17 mouse cellular contexts compared by ENCODE assay signal in genomic region chr10:20112026-20112973, GRCm38 (mm10). TPM values are rescaled to one million over a fixed set of nuclear protein-coding genes. Genes with fewer than 3 reads are reported as not detected.
DNase-seq lines count a peak whose midpoint lies in the region; ATAC-seq lines count a peak whose summit lies in the region.
"Had no signal": no experiment of that assay in that cellular context is flagged by ENCODE, and none has a peak within 500 bp of the region (broad histone marks: within the 10 kb centered on the region; RNA-seq: fewer than 3 reads in every experiment).

No protein-coding gene starts in this region.

- peak; percentile 49; the same call in 1 of the 2 replicates for ATAC-seq in forebrain, embryonic 16.5 days
- no peak for ATAC-seq in midbrain, embryonic 11.5 days (ENCODE audit: low FRiP score)
- no peak for ATAC-seq in midbrain, embryonic 14.5 days (ENCODE audit: low FRiP score, low TSS enrichment)
- ATAC-seq in liver, embryonic 16.5 days (ENCODE audit: low read depth), result no peak
- ATAC-seq: intestine, postnatal 0 days had no signal

- H3K36me3 ChIP-seq in forebrain, embryonic 16.5 days (ENCODE audit: control insufficient read depth, insufficient read depth), result no peaks in the 10 kb centered on the region
- H3K36me3 ChIP-seq in forebrain, embryonic 10.5 days (replicated peaks), result no peaks in the 10 kb centered on the region
- H3K36me3 ChIP-seq in midbrain, embryonic 11.5 days (ENCODE audit: control insufficient read depth, insufficient read depth, low read length), result no peaks in the 10 kb centered on the region
- no peaks in the 10 kb centered on the region for H3K36me3 ChIP-seq in midbrain, embryonic 14.5 days (ENCODE audit: control insufficient read depth, insufficient read depth, low read length)
- H3K36me3 ChIP-seq in liver, embryonic 16.5 days (ENCODE audit: control insufficient read depth, insufficient read depth), result no peaks in the 10 kb centered on the region; the same call in 1 of the 2 replicates
- H3K36me3 ChIP-seq: hindbrain, embryonic 12.5 days; neural tube, embryonic 15.5 days; stomach, embryonic 15.5 days had no signal

- H3K4me2 ChIP-seq in forebrain, embryonic 16.5 days (ENCODE audit: low read length), result no peak overlapping the region
- no peak overlapping the region for H3K4me2 ChIP-seq in midbrain, embryonic 11.5 days
- no peak overlapping the region for H3K4me2 ChIP-seq in midbrain, embryonic 14.5 days (ENCODE audit: low read length)
- 0 out of 2 replicates have a peak overlapping the region, but pooled peaks have one; percentile 10 for H3K4me2 ChIP-seq in liver, embryonic 16.5 days (ENCODE audit: low read depth, low read length)
- H3K4me2 ChIP-seq: hindbrain, embryonic 12.5 days; neural tube, embryonic 15.5 days; stomach, embryonic 15.5 days had no signal

- no peaks in the 10 kb centered on the region for H3K4me1 ChIP-seq in forebrain, embryonic 16.5 days (replicated peaks; ENCODE audit: control insufficient read depth, insufficient read depth, low read length)
- H3K4me1 ChIP-seq in forebrain, embryonic 10.5 days, result no peaks in the 10 kb centered on the region
- no peaks in the 10 kb centered on the region for H3K4me1 ChIP-seq in midbrain, embryonic 11.5 days (ENCODE audit: control insufficient read depth, insufficient read depth, low read length)
- no peaks in the 10 kb centered on the region for H3K4me1 ChIP-seq in midbrain, embryonic 14.5 days (ENCODE audit: control insufficient read depth, insufficient read depth, low read length)
- no peaks in the 10 kb centered on the region; the same call in 1 of the 2 replicates for H3K4me1 ChIP-seq in liver, embryonic 16.5 days (ENCODE audit: control insufficient read depth, low read depth, low read length)
- H3K4me1 ChIP-seq: hindbrain, embryonic 12.5 days; neural tube, embryonic 15.5 days; stomach, embryonic 15.5 days had no signal

- H3K9ac ChIP-seq in forebrain, embryonic 16.5 days (replicated peaks; ENCODE audit: low read depth, low read length), result no peak overlapping the region
- H3K9ac ChIP-seq in midbrain, embryonic 11.5 days (ENCODE audit: low read length), result no peak overlapping the region
- no peak overlapping the region for H3K9ac ChIP-seq in midbrain, embryonic 14.5 days (replicated peaks; ENCODE audit: low read length)
- H3K9ac ChIP-seq in liver, embryonic 16.5 days (ENCODE audit: low read depth, low read length), result no peak overlapping the region
- H3K9ac ChIP-seq: hindbrain, embryonic 12.5 days; neural tube, embryonic 15.5 days; stomach, embryonic 15.5 days had no signal

- no peak overlapping the region for H3K4me3 ChIP-seq in forebrain, embryonic 16.5 days (replicated peaks; ENCODE audit: low read length)
- H3K4me3 ChIP-seq in forebrain, embryonic 10.5 days, result no peak overlapping the region
- H3K4me3 ChIP-seq in midbrain, embryonic 11.5 days (ENCODE audit: low read depth, low read length), result no peak overlapping the region
- H3K4me3 ChIP-seq in midbrain, embryonic 14.5 days (replicated peaks; ENCODE audit: low read depth, low read length), result no peak overlapping the region
- H3K4me3 ChIP-seq in liver, embryonic 16.5 days (ENCODE audit: low read depth, low read length), result no peak overlapping the region
- H3K4me3 ChIP-seq: erythroblast, embryonic 14.5 days; hindbrain, embryonic 12.5 days; neural tube, embryonic 15.5 days; stomach, embryonic 15.5 days had no signal

- H3K9me3 ChIP-seq in forebrain, embryonic 16.5 days (ENCODE audit: control insufficient read depth, low read length), result no peaks in the 10 kb centered on the region
- H3K9me3 ChIP-seq in forebrain, embryonic 10.5 days, result no peaks in the 10 kb centered on the region
- H3K9me3 ChIP-seq in midbrain, embryonic 11.5 days (ENCODE audit: control insufficient read depth, low read length), result no peaks in the 10 kb centered on the region
- no peaks in the 10 kb centered on the region for H3K9me3 ChIP-seq in midbrain, embryonic 14.5 days (ENCODE audit: control insufficient read depth, low read length)
- H3K9me3 ChIP-seq in liver, embryonic 16.5 days (replicated peaks; ENCODE audit: control insufficient read depth, low read length), result no peaks in the 10 kb centered on the region
- H3K9me3 ChIP-seq: hindbrain, embryonic 12.5 days; neural tube, embryonic 15.5 days; stomach, embryonic 15.5 days had no signal

- no peaks in the 10 kb centered on the region for H3K27me3 ChIP-seq in forebrain, embryonic 16.5 days (replicated peaks; ENCODE audit: control insufficient read depth, insufficient read depth, low read length)
- H3K27me3 ChIP-seq in forebrain, embryonic 10.5 days (ENCODE audit: poor library complexity, severe bottlenecking), result no peaks in the 10 kb centered on the region
- no peaks in the 10 kb centered on the region for H3K27me3 ChIP-seq in midbrain, embryonic 11.5 days (ENCODE audit: control insufficient read depth, insufficient read depth, low read length)
- H3K27me3 ChIP-seq in midbrain, embryonic 14.5 days (ENCODE audit: control insufficient read depth, insufficient read depth, low read length), result no peaks in the 10 kb centered on the region
- no peaks in the 10 kb centered on the region for H3K27me3 ChIP-seq in liver, embryonic 16.5 days (ENCODE audit: control insufficient read depth, insufficient read depth, low read depth, low read length)
- H3K27me3 ChIP-seq: hindbrain, embryonic 12.5 days; neural tube, embryonic 15.5 days; stomach, embryonic 15.5 days had no signal

- H3K27ac ChIP-seq in forebrain, embryonic 16.5 days (ENCODE audit: low read length), result no peak overlapping the region
- no peak overlapping the region for H3K27ac ChIP-seq in forebrain, embryonic 10.5 days
- no peak overlapping the region for H3K27ac ChIP-seq in midbrain, embryonic 11.5 days (ENCODE audit: low read depth, low read length)
- no peak overlapping the region for H3K27ac ChIP-seq in midbrain, embryonic 14.5 days (replicated peaks; ENCODE audit: low read depth, low read length)
- H3K27ac ChIP-seq in liver, embryonic 16.5 days (ENCODE audit: low read length), result no peak overlapping the region
- H3K27ac ChIP-seq: hindbrain, embryonic 12.5 days; neural tube, embryonic 15.5 days; stomach, embryonic 15.5 days had no signal

- DNase-seq in forebrain, embryonic 10.5 days (ENCODE audit: extremely low spot score, low spot score), result no peak
- peak; percentile 62 for DNase-seq in midbrain, embryonic 11.5 days (ENCODE audit: low spot score, missing footprints)
- no peak for DNase-seq in midbrain, embryonic 14.5 days
- DNase-seq in cerebellum, adult 9-11 months, result peak; percentile 50
- no peak for DNase-seq in ovary, adult 18-20 months (ENCODE audit: low spot score)
- DNase-seq in adrenal gland, postnatal 36 days, result no peak
- DNase-seq: gastrocnemius, postnatal 36 days; kidney, postnatal 36 days; lung, postnatal 14 days; thymus, postnatal 4 days had no signal

- 77% methylated on average over 18 of the region's 18 CpGs for WGBS in forebrain, embryonic 16.5 days
- 88% methylated on average over 18 of the region's 18 CpGs for WGBS in forebrain, embryonic 10.5 days
- WGBS in midbrain, embryonic 11.5 days, result 89% methylated on average over 18 of the region's 18 CpGs
- WGBS in midbrain, embryonic 14.5 days, result 86% methylated on average over 18 of the region's 18 CpGs
- 54% methylated on average over 18 of the region's 18 CpGs for WGBS in liver, embryonic 16.5 days (ENCODE audit: insufficient replicate concordance)

RNA-seq across cellular contexts. Expression of gene Map7, which starts 36.0 kb away (rescaled TPM):
- 4.5 and 8.2 TPM in 2 replicates for polyA plus RNA-seq in forebrain, embryonic 16.5 days (2015; fragmentation: Nextera tagmentation; extraction: Ambion mirVana)
- polyA plus RNA-seq in forebrain, embryonic 10.5 days (2016; fragmentation: Nextera tagmentation; extraction: Ambion mirVana), result 9.1 and 10.9 TPM in 2 replicates
- 5.6 and 6.3 TPM in 2 replicates for polyA plus RNA-seq in midbrain, embryonic 11.5 days (2014; fragmentation: Nextera tagmentation; extraction: Ambion mirVana)
- polyA plus RNA-seq in midbrain, embryonic 14.5 days (2014; fragmentation: Nextera tagmentation; extraction: Ambion mirVana), result 5.2 and 5.3 TPM in 2 replicates
- polyA plus RNA-seq in liver, embryonic 16.5 days (2015; fragmentation: Nextera tagmentation; extraction: Ambion mirVana), result 4.9 and 5.3 TPM in 2 replicates
- 10 to 100 TPM; 15.1 to 17.9 TPM for total RNA-seq in adrenal gland, postnatal 36 days (2021)

Comparison
In these comparisons a context has a peak if more than half of its experiments do, and no peak if none do; other contexts are left out.
1. DNase-seq: peak in midbrain, embryonic 11.5 days (single experiment) and cerebellum, adult 9-11 months (single experiment); none in forebrain, embryonic 10.5 days (single experiment), midbrain, embryonic 14.5 days (single experiment), ovary, adult 18-20 months (single experiment) and adrenal gland, postnatal 36 days (0 of 2).